Mouse (Mus musculus) G1E-ER4 (cell line): ENCODE data around the gene Cd209c. TPM values are rescaled to one million over a fixed set of nuclear protein-coding genes. Genes with fewer than 3 reads are reported as not detected.

Experiments
- GATA1 ChIP-seq: IDR thresholded peaks from one replicate; pipeline ENCODE4 v1.8.0; 2012; ENCODE audit warnings: low read length, inconsistent platforms
- polyA plus RNA-seq: library from polyadenylated mRNA; stranded (reverse); fragments of >175 nt; gene quantifications from 2 replicates; pipeline ENCODE4 v1.2.3, GENCODE M21; 2012

Cd209c gene
- not detected in 2 replicates for polyA plus RNA-seq

GRCm38 (mm10) chr8:3954646-3955045 lies at the start of gene Cd209c:
Gene Cd209c, minus strand, starts transcription at chr8:3954746.
- TF ChIP-seq GATA1 = no peak

- TF ChIP-seq GATA1 = no peak
Observed at GRCm38 (mm10) chr8:3994219-3994618, 39.7 kb upstream of the Cd209c start.

- TF ChIP-seq GATA1 = no peak
Observed at GRCm38 (mm10) chr8:3956037-3956436, 1.5 kb upstream of the Cd209c start.

GRCm38 (mm10) chr8:3940023-3940422 lies 14.5 kb downstream of the Cd209c start:
- TF ChIP-seq GATA1 = no peak

GRCm38 (mm10) chr8:3926744-3927143 lies 27.8 kb downstream of the Cd209c start, which contains the start of gene Cd209b:
Gene Cd209b, minus strand, starts transcription at chr8:3926844.
- TF ChIP-seq GATA1 = no peak

Other genes with a start within 250 kb of the Cd209c start
- gene Clec4g, start 234.1 kb downstream of the Cd209c start, polyA plus RNA-seq = not detected in 2 replicates
- gene Cd209a, start 205.8 kb downstream of the Cd209c start, polyA plus RNA-seq = not detected in 2 replicates
- gene Cd209e, start 100.4 kb downstream of the Cd209c start, polyA plus RNA-seq = not detected in 2 replicates
- not detected in 2 replicates for gene Cd209d, start 76.2 kb downstream of the Cd209c start, polyA plus RNA-seq
- not detected in 2 replicates for gene Cd209b, start 27.9 kb downstream of the Cd209c start, polyA plus RNA-seq
- not detected in 2 replicates for gene Cd209f, start 151.1 kb upstream of the Cd209c start, polyA plus RNA-seq
- not detected in 2 replicates for gene Cd209g, start 179.4 kb upstream of the Cd209c start, polyA plus RNA-seq
- gene Evi5l, start 211.8 kb upstream of the Cd209c start, polyA plus RNA-seq = 8.2 TPM in 2 replicates